Mouse (Mus musculus): Measurements from ENCODE around the gene Dohh. TPM values are rescaled to one million over a fixed set of nuclear protein-coding genes. Genes with fewer than 3 reads are reported as not detected.

The Dohh gene
- polyA plus RNA-seq, 1 experiment from 2014 or later: 101 TPM

Small RNAs within 50 kb of the gene (microRNA-seq; reads per million reads assigned to microRNA genes)
- gene Mir1191b: not detected
- not detected for gene Mir6913

Other genes with a start within 250 kb of the Dohh start
- 14.8 and 21.0 TPM in 2 replicates for gene Zbtb7a, start 249.2 kb upstream of the Dohh start, polyA plus RNA-seq (2015; fragmentation: Nextera tagmentation; extraction: Ambion mirVana)
- gene Pias4, start 216.5 kb upstream of the Dohh start, polyA plus RNA-seq (2015; fragmentation: Nextera tagmentation; extraction: Ambion mirVana): 52.8 and 57.3 TPM in 2 replicates
- gene Eef2, start 207.8 kb upstream of the Dohh start, polyA plus RNA-seq (2015; fragmentation: Nextera tagmentation; extraction: Ambion mirVana): 493 and 549 TPM in 2 replicates
- gene Dapk3, start 201.4 kb upstream of the Dohh start, polyA plus RNA-seq (2015; fragmentation: Nextera tagmentation; extraction: Ambion mirVana): 65.7 and 70.4 TPM in 2 replicates
- gene 4930442H23Rik, start 200.6 kb upstream of the Dohh start, polyA plus RNA-seq (2015; fragmentation: Nextera tagmentation; extraction: Ambion mirVana): not detected in 2 replicates
- 0.17 and 0.26 TPM in 2 replicates for gene Nmrk2, start 182.4 kb upstream of the Dohh start, polyA plus RNA-seq (2015; fragmentation: Nextera tagmentation; extraction: Ambion mirVana)
- gene Atcay, start 153.6 kb upstream of the Dohh start, polyA plus RNA-seq (2015; fragmentation: Nextera tagmentation; extraction: Ambion mirVana): 64.8 and 91.1 TPM in 2 replicates
- 27.1 and 31.9 TPM in 2 replicates for gene Zfr2, start 151.3 kb upstream of the Dohh start, polyA plus RNA-seq (2015; fragmentation: Nextera tagmentation; extraction: Ambion mirVana)
- 37.1 and 48.3 TPM in 2 replicates for gene Matk, start 131.5 kb upstream of the Dohh start, polyA plus RNA-seq (2015; fragmentation: Nextera tagmentation; extraction: Ambion mirVana)
- 155 and 160 TPM in 2 replicates for gene Mrpl54, start 117.5 kb upstream of the Dohh start, polyA plus RNA-seq (2015; fragmentation: Nextera tagmentation; extraction: Ambion mirVana)
- gene Apba3, start 117.5 kb upstream of the Dohh start, polyA plus RNA-seq (2015; fragmentation: Nextera tagmentation; extraction: Ambion mirVana): 38.0 and 39.1 TPM in 2 replicates
- 4.1 and 7.9 TPM in 2 replicates for gene Tjp3, start 92.8 kb upstream of the Dohh start, polyA plus RNA-seq (2015; fragmentation: Nextera tagmentation; extraction: Ambion mirVana)
- 116 and 124 TPM in 2 replicates for gene Pip5k1c, start 91.5 kb upstream of the Dohh start, polyA plus RNA-seq (2015; fragmentation: Nextera tagmentation; extraction: Ambion mirVana)
- 27.8 and 34.0 TPM in 2 replicates for gene Cactin, start 63.3 kb upstream of the Dohh start, polyA plus RNA-seq (2015; fragmentation: Nextera tagmentation; extraction: Ambion mirVana)
- gene Tbxa2r, start 55.7 kb upstream of the Dohh start, polyA plus RNA-seq (2015; fragmentation: Nextera tagmentation; extraction: Ambion mirVana): 5.5 and 11.4 TPM in 2 replicates
- gene Gipc3, start 41.2 kb upstream of the Dohh start, polyA plus RNA-seq (2015; fragmentation: Nextera tagmentation; extraction: Ambion mirVana): not detected in 2 replicates
- gene Hmg20b, start 33.9 kb upstream of the Dohh start, polyA plus RNA-seq (2015; fragmentation: Nextera tagmentation; extraction: Ambion mirVana): 31.0 and 48.9 TPM in 2 replicates
- 22.9 and 29.4 TPM in 2 replicates for gene Mfsd12, start 26.9 kb upstream of the Dohh start, polyA plus RNA-seq (2015; fragmentation: Nextera tagmentation; extraction: Ambion mirVana)
- gene 4930404N11Rik, start 18.6 kb upstream of the Dohh start, polyA plus RNA-seq (2015; fragmentation: Nextera tagmentation; extraction: Ambion mirVana): 1.3 and 1.5 TPM in 2 replicates
- 132 and 146 TPM in 2 replicates for gene Fzr1, start 5.9 kb upstream of the Dohh start, polyA plus RNA-seq (2015; fragmentation: Nextera tagmentation; extraction: Ambion mirVana)
- gene Gm48551, start within 50 bp of the Dohh start, polyA plus RNA-seq (2015; fragmentation: Nextera tagmentation; extraction: Ambion mirVana): 5.7 and 7.2 TPM in 2 replicates
- 3.4 and 3.6 TPM in 2 replicates for gene Gm48552, start 4.6 kb downstream of the Dohh start, polyA plus RNA-seq (2015; fragmentation: Nextera tagmentation; extraction: Ambion mirVana)
- 2.5 and 9.3 TPM in 2 replicates for gene Smim24, start 8.6 kb downstream of the Dohh start, polyA plus RNA-seq (2015; fragmentation: Nextera tagmentation; extraction: Ambion mirVana)
- 35.0 and 35.8 TPM in 2 replicates for gene Nfic, start 71.2 kb downstream of the Dohh start, polyA plus RNA-seq (2015; fragmentation: Nextera tagmentation; extraction: Ambion mirVana)
- gene Celf5, start 98.3 kb downstream of the Dohh start, polyA plus RNA-seq (2015; fragmentation: Nextera tagmentation; extraction: Ambion mirVana): 54.8 and 62.5 TPM in 2 replicates
- 68.5 and 70.3 TPM in 2 replicates for gene Ncln, start 112.0 kb downstream of the Dohh start, polyA plus RNA-seq (2015; fragmentation: Nextera tagmentation; extraction: Ambion mirVana)
- gene S1pr4, start 115.7 kb downstream of the Dohh start, polyA plus RNA-seq (2015; fragmentation: Nextera tagmentation; extraction: Ambion mirVana): 0.69 and 2.1 TPM in 2 replicates
- 1.7 and 2.6 TPM in 2 replicates for gene Gna15, start 139.8 kb downstream of the Dohh start, polyA plus RNA-seq (2015; fragmentation: Nextera tagmentation; extraction: Ambion mirVana)
- gene Gna11, start 160.8 kb downstream of the Dohh start, polyA plus RNA-seq (2015; fragmentation: Nextera tagmentation; extraction: Ambion mirVana): 91.1 and 102 TPM in 2 replicates
- 771 and 825 TPM in 2 replicates for gene Aes, start 175.1 kb downstream of the Dohh start, polyA plus RNA-seq (2015; fragmentation: Nextera tagmentation; extraction: Ambion mirVana)
- gene Tle2, start 190.1 kb downstream of the Dohh start, polyA plus RNA-seq (2015; fragmentation: Nextera tagmentation; extraction: Ambion mirVana): 41.8 and 49.9 TPM in 2 replicates
- gene Tle6, start 216.6 kb downstream of the Dohh start, polyA plus RNA-seq (2015; fragmentation: Nextera tagmentation; extraction: Ambion mirVana): 5.7 and 7.3 TPM in 2 replicates
- gene BC025920, start 221.8 kb downstream of the Dohh start, polyA plus RNA-seq (2015; fragmentation: Nextera tagmentation; extraction: Ambion mirVana): 1.3 and 2.3 TPM in 2 replicates
- gene Sirt6, start 243.4 kb downstream of the Dohh start, polyA plus RNA-seq (2015; fragmentation: Nextera tagmentation; extraction: Ambion mirVana): 45.6 and 51.8 TPM in 2 replicates
- gene Ankrd24, start 244.1 kb downstream of the Dohh start, polyA plus RNA-seq (2015; fragmentation: Nextera tagmentation; extraction: Ambion mirVana): 19.0 and 24.2 TPM in 2 replicates

Measured in neural tube, embryonic 15.5 days (tissue).